Mouse (Mus musculus) kidney, adult 2 months (tissue): ENCODE results near the gene Tppp2. TPM values are rescaled to one million over a fixed set of nuclear protein-coding genes. Genes with fewer than 3 reads are reported as not detected.

Experiments used
- DNase-seq: peaks from one replicate; pipeline ENCODE4 v3.0.0; 2021
- H3K27ac ChIP-seq: fragments of 200-500 bp; 2 replicates; pipeline ENCODE4 v1.5.1; 2012; ENCODE audit warnings: low read depth, low read length, control low read depth, inconsistent platforms; ENCODE audit not compliant: insufficient read depth
- H3K27me3 ChIP-seq: fragments of 200-500 bp; replicated peaks from 2 replicates; pipeline ENCODE4 v1.6.1; 2012; ENCODE audit warnings: mild to moderate bottlenecking, moderate library complexity, low read length, inconsistent platforms; ENCODE audit not compliant: control insufficient read depth, insufficient read depth
- H3K36me3 ChIP-seq: fragments of 200-500 bp; 2 replicates; pipeline ENCODE4 v1.6.1; 2012; ENCODE audit warnings: mild to moderate bottlenecking, moderate library complexity, low read length, inconsistent platforms; ENCODE audit not compliant: control insufficient read depth, insufficient read depth
- H3K4me1 ChIP-seq: fragments of 200-500 bp; 2 replicates; pipeline ENCODE4 v1.6.1; 2011; ENCODE audit warnings: low read length; ENCODE audit not compliant: control insufficient read depth, insufficient read depth
- H3K4me3 ChIP-seq: fragments of 200-500 bp; 2 replicates; pipeline ENCODE4 v1.5.1; 2011; ENCODE audit warnings: mild to moderate bottlenecking, low read depth, low read length, control low read depth; ENCODE audit not compliant: insufficient read depth
- CTCF ChIP-seq: fragments of 200-500 bp; conservative IDR thresholded peaks from 2 replicates; pipeline ENCODE4 v1.5.1; 2011; ENCODE audit warnings: low read depth, mild to moderate bottlenecking, control low read depth, low read length, moderate library complexity, mixed read lengths; ENCODE audit not compliant: insufficient read depth, insufficient read length
- POLR2A ChIP-seq: fragments of 200-500 bp; IDR thresholded peaks from one replicate; pipeline ENCODE4 v1.6.1; 2011; ENCODE audit warnings: low read depth, low read length, control low read depth
- WGBS: fragments of 180-500 bp; shearing (Covaris S2); methylation state at CpG from one replicate; pipeline ENCODE4 v1.1.7; 2018; 5-methylcytosine and 5-hydroxymethylcytosine counted together
- polyA plus RNA-seq: library from polyadenylated mRNA; depleted of rRNA; stranded (reverse); fragments of >200 nt; gene quantifications from 2 replicates; pipeline ENCODE4 v1.2.3, GENCODE M21; 2012

Tppp2 gene
- polyA plus RNA-seq, 1 experiment, result not detected

DNA sequence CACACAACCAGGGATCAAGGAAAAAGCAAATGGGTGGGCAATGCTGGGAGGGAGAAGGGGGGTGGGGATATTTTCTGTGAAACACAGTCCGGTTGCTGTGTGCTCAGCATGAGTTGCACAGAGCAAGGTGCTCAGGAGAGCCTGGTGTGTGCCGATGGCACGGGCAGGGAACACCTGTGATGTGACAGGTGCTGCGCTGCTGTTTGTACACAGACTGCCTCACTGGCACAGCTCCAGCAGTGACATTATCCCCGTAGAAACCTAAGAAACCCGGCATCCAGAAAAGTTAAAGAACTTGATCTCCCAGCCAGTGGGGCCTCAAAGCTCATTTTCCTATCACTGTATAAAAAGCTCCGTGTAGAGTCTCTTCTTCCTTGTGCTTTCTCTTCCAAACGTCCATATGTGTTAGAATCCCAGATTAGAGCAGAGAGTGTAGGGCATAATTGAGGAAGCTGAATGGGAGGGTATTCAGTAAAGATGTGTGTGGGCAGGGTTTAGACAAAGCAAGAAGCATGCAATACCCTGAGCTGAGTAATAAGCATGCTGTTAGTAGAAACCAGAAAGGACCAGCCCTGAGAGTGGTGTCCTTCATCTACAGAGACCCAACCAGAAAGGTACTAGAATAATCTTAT is 21.6 kb upstream of the Tppp2 start:
- 74% methylated on average over 8 of the region's 8 CpGs for WGBS
- H3K4me3 ChIP-seq, result no peak overlapping the region
- no peak for DNase-seq
- TF ChIP-seq POLR2A (no peak), CTCF (no peak)
- no peaks in the 10 kb centered on the region for H3K27me3 ChIP-seq
- H3K27ac ChIP-seq, result no peak overlapping the region
- no peaks in the 10 kb centered on the region for H3K4me1 ChIP-seq
- H3K36me3 ChIP-seq, result no peaks in the 10 kb centered on the region; the same call in 1 of the 2 replicates

DNA sequence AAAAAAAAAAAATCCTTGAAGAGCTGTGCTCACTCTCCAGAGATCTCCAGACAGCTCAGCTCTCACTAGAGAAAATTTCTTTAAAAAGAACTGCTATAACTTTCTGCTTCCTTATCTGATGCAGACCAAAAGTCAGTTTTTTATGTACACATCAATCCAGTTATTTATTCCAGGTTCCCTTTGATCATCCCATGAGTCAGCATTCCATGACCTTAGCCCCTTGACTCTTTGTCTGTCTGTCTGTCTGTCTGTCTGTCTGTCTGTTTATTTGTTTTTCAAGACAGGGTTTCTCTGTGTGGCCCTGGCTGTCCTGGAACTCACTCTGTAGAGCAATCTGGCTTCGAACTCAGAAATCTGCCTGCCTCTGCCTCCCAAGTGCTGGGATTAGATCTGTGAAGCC is 18.9 kb upstream of the Tppp2 start:
- whole genome bisulfite sequencing, result 98% methylated on average over 1 of the region's 1 CpGs
- DNase-seq, result no peak
- no peak overlapping the region for H3K27ac ChIP-seq
- no peaks in the 10 kb centered on the region for H3K27me3 ChIP-seq
- H3K4me3 ChIP-seq, result no peak overlapping the region
- no peaks in the 10 kb centered on the region for H3K4me1 ChIP-seq
- no peaks in the 10 kb centered on the region for H3K36me3 ChIP-seq
- TF ChIP-seq CTCF, result no peak
- no peak for TF ChIP-seq POLR2A

DNA sequence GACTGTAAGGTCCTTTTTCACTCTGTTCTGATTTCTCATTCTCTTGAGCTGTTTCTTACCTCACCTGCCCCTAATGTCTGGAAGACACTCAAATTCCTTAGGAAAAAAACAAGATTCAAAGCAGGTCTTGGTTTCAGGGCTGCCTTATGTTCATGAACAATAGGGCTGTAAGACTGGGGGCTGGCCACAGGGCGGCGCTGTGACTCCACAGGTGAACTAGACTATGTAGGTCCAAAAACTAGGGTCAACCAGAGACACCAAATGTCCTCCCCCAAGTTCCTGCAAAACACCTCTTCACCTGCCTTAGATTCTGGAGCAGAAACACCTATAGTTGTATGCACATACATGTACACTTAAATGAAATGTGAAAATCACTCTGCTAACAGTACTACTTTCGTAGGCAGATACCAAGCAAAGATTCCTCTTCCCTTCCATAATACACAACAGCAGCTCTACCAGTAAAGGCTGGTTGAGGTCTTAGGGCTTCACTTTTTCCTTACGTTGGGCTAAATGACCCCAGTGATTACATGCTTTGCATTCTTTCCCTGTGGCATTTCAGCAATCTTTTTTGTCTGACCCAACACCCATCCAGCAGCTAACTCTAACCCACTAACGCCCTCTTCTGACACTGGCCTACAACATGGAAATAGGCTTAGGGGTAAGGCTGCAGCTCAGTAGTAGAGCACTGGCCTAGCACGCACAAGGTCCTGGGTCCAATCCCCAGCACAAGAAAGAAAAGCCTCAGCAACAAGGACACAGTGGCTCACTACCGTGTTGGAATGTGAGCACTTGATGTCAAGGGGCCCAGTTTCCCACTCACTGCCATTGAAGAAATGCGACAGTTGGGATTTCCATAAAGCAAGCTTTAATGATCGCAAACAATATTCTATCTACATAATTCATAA is 15.2 kb upstream of the Tppp2 start:
- no peak overlapping the region for H3K4me3 ChIP-seq
- TF ChIP-seq POLR2A (no peak), CTCF (peak; percentile 95)
- H3K36me3 ChIP-seq, result no peaks in the 10 kb centered on the region
- WGBS, result 58% methylated on average over 9 of the region's 9 CpGs
- H3K4me1 ChIP-seq, result no peaks in the 10 kb centered on the region
- no peak overlapping the region for H3K27ac ChIP-seq
- DNase-seq, result peak; percentile 75
- no peaks in the 10 kb centered on the region for H3K27me3 ChIP-seq

DNA sequence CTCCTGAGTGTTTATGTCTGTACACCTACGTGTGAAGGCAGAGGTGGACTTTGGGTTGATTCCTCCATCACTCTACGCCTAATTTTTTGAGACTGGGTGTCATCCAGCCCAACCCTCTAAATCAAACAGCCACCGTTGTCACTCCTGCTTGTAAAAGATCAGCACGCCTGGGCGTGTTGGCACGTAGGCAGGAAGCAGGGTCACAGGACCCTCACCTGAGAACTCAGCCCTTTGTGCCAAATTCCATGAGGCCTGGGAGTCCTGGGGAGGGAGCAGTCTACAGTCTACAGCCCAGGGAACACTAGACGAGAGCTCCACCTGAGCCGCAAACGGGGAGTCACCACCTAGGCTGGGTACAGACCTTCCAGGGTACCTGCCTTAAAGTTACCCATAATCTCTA is 14.4 kb upstream of the Tppp2 start:
- H3K27me3 ChIP-seq, result no peaks in the 10 kb centered on the region
- no peak for TF ChIP-seq POLR2A
- no peak overlapping the region for H3K27ac ChIP-seq
- WGBS, result 85% methylated on average over 9 of the region's 9 CpGs
- H3K4me3 ChIP-seq, result no peak overlapping the region
- H3K36me3 ChIP-seq, result no peaks in the 10 kb centered on the region
- no peak for DNase-seq
- H3K4me1 ChIP-seq, result no peaks in the 10 kb centered on the region

DNA sequence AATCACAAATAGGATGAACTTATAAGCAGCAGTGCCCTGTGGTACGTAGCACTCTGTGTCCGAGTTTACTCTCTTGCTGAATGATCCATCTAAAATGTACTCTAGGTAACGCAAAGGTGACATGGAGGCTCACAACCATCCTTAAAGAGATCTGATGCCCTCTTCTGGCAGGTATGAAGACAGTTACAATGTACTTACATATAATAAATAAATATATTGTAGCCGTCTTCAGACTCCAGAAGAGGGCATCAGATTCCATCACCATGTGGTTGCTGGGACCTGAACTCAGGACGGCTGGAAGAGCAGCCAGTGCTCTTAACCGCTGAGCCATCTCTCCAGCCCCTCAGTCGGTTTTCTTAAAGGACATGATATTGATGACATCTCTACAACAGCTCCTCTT is 13.5 kb upstream of the Tppp2 start:
- H3K27ac ChIP-seq, result no peak overlapping the region
- 58% methylated on average over 7 of the region's 7 CpGs for WGBS
- H3K4me1 ChIP-seq, result no peaks in the 10 kb centered on the region
- TF ChIP-seq CTCF (no peak), POLR2A (no peak)
- H3K27me3 ChIP-seq, result no peaks in the 10 kb centered on the region
- H3K36me3 ChIP-seq, result no peaks in the 10 kb centered on the region
- H3K4me3 ChIP-seq, result no peak overlapping the region
- DNase-seq, result peak; percentile 12

DNA sequence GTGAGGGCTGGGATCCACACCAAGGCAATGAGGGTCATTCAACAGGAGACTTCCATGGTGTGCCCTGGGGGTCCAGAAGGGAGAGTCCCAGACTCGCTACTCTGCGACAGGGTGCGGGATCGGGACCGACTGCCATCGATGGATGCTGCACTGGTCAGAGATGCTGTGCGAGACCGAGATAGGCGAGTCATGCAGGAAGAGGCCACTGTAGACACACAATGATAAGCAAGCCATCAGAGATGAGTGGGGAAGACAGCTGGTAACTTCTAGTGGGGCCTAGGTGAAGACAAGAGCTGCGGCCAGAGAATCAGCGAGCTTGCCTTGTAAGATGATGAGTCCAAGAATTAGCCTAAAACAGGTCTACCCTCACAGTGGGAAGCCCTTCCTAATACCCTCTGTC is 12.1 kb upstream of the Tppp2 start:
- Histone ChIP-seq H3K36me3 (no peaks in the 10 kb centered on the region), H3K27ac (no peak overlapping the region)
- WGBS, result 98% methylated on average over 11 of the region's 11 CpGs

DNA sequence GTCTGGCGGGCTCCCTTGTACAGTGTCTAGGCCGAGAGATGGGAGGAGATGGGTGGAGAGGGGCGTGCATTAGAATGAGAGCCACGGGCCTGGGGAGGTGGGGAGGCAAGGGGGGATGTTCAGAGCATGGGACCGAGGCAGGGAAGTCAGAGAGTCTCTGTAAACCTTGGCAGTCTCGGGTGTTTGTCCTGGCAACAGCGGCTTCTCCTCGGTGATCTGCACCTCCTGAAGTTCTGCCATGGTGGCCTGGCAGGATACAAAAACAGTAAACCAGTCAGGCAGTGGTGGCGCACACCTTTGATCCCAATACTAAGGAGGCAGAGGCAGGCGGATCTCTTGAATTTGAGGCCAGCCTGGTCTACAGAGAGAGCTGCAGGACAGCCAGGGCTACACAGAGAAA is 6.9 kb upstream of the Tppp2 start:
- Histone ChIP-seq H3K27me3 (no peaks in the 10 kb centered on the region), H3K27ac (no peak overlapping the region), H3K4me1 (0 out of 2 replicates have a peak, but pooled peaks cover 2% of the 10 kb centered on the region), H3K4me3 (no peak overlapping the region), H3K36me3 (no peaks in the 10 kb centered on the region)
- WGBS, result 88% methylated on average over 10 of the region's 10 CpGs
- no peak for DNase-seq
- no peak for TF ChIP-seq CTCF
- no peak for TF ChIP-seq POLR2A

More for the DNA sequence above, 12.1 kb upstream of the Tppp2 start:
- Histone ChIP-seq H3K4me3 (no peak overlapping the region), H3K27me3 (no peaks in the 10 kb centered on the region), H3K4me1 (no peaks in the 10 kb centered on the region)
- TF ChIP-seq CTCF (no peak), POLR2A (no peak)
- no peak for DNase-seq
